Mouse (Mus musculus): ENCODE data around the gene Aatk.

DNA sequence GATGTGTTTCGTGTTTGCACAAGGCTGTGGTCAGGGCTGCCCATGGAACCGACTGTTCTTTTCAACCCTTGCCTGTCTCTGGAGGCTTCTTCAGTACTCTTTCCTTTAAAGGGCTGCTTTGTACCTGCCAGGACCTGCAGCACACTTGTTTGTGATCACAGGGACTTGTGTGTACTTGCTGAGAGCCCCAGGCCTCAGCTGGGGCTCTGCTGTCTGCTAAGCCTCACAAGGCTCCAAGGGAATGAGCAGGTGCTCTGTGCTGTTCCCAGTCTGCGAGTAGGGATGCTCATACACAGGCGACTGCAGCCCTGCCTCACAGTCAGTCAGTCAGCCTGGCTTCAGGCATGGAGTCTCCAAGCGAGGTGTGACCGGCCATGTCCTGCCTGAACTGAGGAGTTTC is 80.7 kb downstream of the Aatk start:
- no peak for TF ChIP-seq CTCF (IDR thresholded peaks at IDR 0.05; ENCODE audit: low read depth, low read length)
- no peak for TF ChIP-seq POLR2AphosphoS5 (IDR thresholded peaks at IDR 0.05; ENCODE audit: insufficient replicate concordance, low read depth, low read length)
- no peak for TF ChIP-seq TAL1 (conservative IDR thresholded peaks at IDR 0.05; ENCODE audit: low read depth, low read length)
- no peak for TF ChIP-seq GATA1 (IDR thresholded peaks at IDR 0.05; ENCODE audit: borderline replicate concordance, low read length)

Measured in G1E (cell line).